Mouse (Mus musculus) ES-Bruce4 (cell line): ENCODE data around the gene Ltc4s. TPM values are rescaled to one million over a fixed set of nuclear protein-coding genes. Genes with fewer than 3 reads are reported as not detected.

ENCODE experiments used
- H3K27ac ChIP-seq: 2 replicates; pipeline ENCODE4 v1.5.1; 2012; ENCODE audit warnings: low read length, inconsistent platforms; ENCODE audit not compliant: insufficient read depth
- H3K27me3 ChIP-seq: 2 replicates; pipeline ENCODE4 v1.6.1; 2012; ENCODE audit warnings: mild to moderate bottlenecking, low read length, inconsistent platforms; ENCODE audit not compliant: control insufficient read depth, poor library complexity, insufficient read depth, severe bottlenecking
- H3K36me3 ChIP-seq: 2 replicates; pipeline ENCODE4 v1.6.1; 2012; ENCODE audit warnings: inconsistent platforms, mild to moderate bottlenecking, low read length, moderate library complexity; ENCODE audit not compliant: control insufficient read depth, poor library complexity, insufficient read depth, severe bottlenecking
- H3K4me1 ChIP-seq: one replicate; pipeline ENCODE4 v1.8.1; 2011; ENCODE audit warnings: low read length; ENCODE audit not compliant: control insufficient read depth, insufficient read depth
- H3K4me3 ChIP-seq: 2 replicates; pipeline ENCODE4 v1.5.1; 2011; ENCODE audit warnings: low read depth, mild to moderate bottlenecking, low read length
- H3K9ac ChIP-seq: 2 replicates; pipeline ENCODE4 v1.6.1; 2012; ENCODE audit warnings: low read depth, mild to moderate bottlenecking, inconsistent platforms; ENCODE audit not compliant: poor library complexity, severe bottlenecking
- H3K9me3 ChIP-seq: replicated peaks from 2 replicates; pipeline ENCODE4 v1.6.1; 2012; ENCODE audit warnings: mild to moderate bottlenecking, low read length, inconsistent platforms; ENCODE audit not compliant: control insufficient read depth, poor library complexity, insufficient read depth, severe bottlenecking
- CTCF ChIP-seq: IDR thresholded peaks from one replicate; pipeline ENCODE4 v1.8.1; 2011; ENCODE audit warnings: low read depth, low read length
- EP300 ChIP-seq: IDR thresholded peaks from 2 replicates; pipeline ENCODE4 v1.6.1; 2011; ENCODE audit warnings: low read depth, low read length; ENCODE audit not compliant: insufficient read depth
- POLR2A ChIP-seq: IDR thresholded peaks from one replicate; pipeline ENCODE4 v1.8.1; 2011; ENCODE audit warnings: low read length; ENCODE audit not compliant: insufficient read depth
- polyA plus RNA-seq: library from polyadenylated mRNA; stranded (reverse); fragments of >200 nt; gene quantifications from 2 replicates; pipeline ENCODE4 v1.2.4, GENCODE M21; 2011; ENCODE audit warnings: low read depth; ENCODE audit not compliant: missing spikeins, insufficient read depth, insufficient read length

Ltc4s gene
- polyA plus RNA-seq, 1 experiment = 2.7 TPM

DNA sequence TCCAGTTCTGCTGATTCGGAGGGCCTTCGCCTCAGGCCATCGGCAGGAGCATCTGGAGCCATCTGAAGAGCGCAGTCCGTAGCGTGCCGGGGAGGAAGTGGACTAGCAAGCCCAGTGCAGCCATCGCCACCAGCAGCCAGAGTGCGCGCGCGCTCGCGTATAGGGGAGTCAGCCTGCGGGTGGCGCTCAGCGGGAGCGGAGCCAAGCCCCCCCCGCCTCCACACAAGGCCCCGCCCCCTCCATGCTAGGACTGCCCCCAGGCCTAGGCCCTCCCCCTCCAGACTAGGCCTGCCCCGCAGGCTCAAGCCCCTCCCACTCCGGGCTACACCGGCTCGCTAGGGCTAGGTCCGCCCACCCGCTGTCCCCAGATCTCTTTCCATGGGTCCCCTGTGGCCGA is 1.9 kb downstream of the Ltc4s start:
- TF ChIP-seq POLR2A (no peak), CTCF (peak; percentile 38), EP300 (0 out of 2 replicates have a peak, but pooled peaks have one; percentile 3)
- Histone ChIP-seq H3K4me3 (peak overlapping the region; percentile 81), H3K4me1 (peaks cover 4% of the 10 kb centered on the region), H3K36me3 (no peaks in the 10 kb centered on the region), H3K9me3 (no peaks in the 10 kb centered on the region), H3K27me3 (no peaks in the 10 kb centered on the region), H3K9ac (peak overlapping the region; percentile 83), H3K27ac (no peak overlapping the region)

DNA sequence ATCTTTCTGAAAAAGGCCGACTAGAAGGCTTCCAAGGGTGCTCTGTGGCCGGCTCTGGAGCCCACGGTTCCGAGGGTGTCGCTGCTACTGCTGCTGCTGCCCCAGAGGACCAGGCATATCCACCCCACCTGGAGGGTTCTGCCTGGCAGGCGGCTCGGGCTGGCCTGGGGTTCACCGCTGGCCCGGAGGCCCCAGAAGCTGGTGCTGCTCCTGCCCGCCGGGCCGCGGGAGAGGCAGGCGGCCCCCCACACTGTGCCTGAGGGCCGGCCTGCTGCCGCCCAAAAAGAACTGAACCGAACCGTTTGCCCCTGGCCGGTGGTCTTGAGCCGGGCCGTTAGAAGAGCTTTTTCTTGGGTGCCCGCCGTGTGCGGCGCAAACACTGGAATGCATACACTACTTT is 3.8 kb downstream of the Ltc4s start:
- Histone ChIP-seq H3K9ac (peak overlapping the region; percentile 43; the same call in 1 of the 2 replicates), H3K27ac (no peak overlapping the region), H3K9me3 (no peaks in the 10 kb centered on the region), H3K27me3 (no peaks in the 10 kb centered on the region), H3K4me3 (peak overlapping the region; percentile 2; the same call in 1 of the 2 replicates), H3K36me3 (no peaks in the 10 kb centered on the region), H3K4me1 (peaks cover 6% of the 10 kb centered on the region)
- no peak for TF ChIP-seq POLR2A
- TF ChIP-seq CTCF = no peak
- no peak for TF ChIP-seq EP300

DNA sequence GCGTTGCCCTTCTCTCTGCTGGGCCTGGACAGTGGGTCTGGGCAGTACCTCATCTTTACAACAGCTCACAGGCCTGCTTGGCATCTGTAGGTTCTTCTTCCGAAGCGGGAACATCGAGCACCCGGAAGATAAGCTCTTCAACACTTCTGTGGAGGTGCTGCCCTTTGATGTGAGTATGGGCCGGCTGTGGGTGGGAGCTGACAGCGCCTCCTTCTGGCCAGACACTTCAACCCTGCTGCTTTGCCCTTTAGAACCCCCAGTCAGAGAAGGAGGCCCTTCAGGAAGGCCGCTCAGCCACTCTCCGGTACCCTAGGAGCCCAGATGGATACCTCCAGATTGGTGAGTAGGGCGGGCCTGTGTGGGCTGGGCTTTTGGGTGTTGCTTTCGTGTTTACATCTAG is 4.4 kb downstream of the Ltc4s start:
- H3K4me1 ChIP-seq = peaks cover 8% of the 10 kb centered on the region
- no peak overlapping the region for H3K27ac ChIP-seq
- no peak overlapping the region for H3K4me3 ChIP-seq
- no peaks in the 10 kb centered on the region for H3K9me3 ChIP-seq
- no peaks in the 10 kb centered on the region for H3K27me3 ChIP-seq
- no peaks in the 10 kb centered on the region for H3K36me3 ChIP-seq
- TF ChIP-seq CTCF = peak; percentile 58
- TF ChIP-seq POLR2A = no peak
- no peak overlapping the region for H3K9ac ChIP-seq

DNA sequence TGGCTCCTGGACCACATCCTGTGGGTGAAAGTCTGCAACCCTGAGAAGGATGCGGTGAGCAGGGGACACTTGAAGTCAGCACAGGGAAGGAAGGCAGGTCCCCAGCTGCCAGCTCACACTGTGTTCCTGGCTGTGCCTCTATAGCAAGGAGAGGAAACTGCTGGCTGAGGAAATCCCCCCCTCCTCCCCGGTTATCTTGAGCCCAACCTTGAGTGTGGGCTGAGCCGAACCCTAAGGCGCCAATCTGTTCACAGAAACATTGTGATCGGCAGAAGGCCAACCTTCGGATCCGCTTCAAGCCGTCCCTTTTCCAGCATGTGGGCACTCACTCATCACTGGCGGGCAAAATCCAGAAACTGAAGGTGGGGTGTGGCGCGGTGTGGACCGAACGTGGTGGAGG is 5.4 kb downstream of the Ltc4s start:
- Histone ChIP-seq H3K27me3 (no peaks in the 10 kb centered on the region), H3K9me3 (no peaks in the 10 kb centered on the region), H3K27ac (no peak overlapping the region), H3K36me3 (no peaks in the 10 kb centered on the region), H3K9ac (no peak overlapping the region), H3K4me3 (no peak overlapping the region), H3K4me1 (peaks cover 7% of the 10 kb centered on the region)
- TF ChIP-seq POLR2A (no peak), CTCF (no peak), EP300 (no peak)

DNA sequence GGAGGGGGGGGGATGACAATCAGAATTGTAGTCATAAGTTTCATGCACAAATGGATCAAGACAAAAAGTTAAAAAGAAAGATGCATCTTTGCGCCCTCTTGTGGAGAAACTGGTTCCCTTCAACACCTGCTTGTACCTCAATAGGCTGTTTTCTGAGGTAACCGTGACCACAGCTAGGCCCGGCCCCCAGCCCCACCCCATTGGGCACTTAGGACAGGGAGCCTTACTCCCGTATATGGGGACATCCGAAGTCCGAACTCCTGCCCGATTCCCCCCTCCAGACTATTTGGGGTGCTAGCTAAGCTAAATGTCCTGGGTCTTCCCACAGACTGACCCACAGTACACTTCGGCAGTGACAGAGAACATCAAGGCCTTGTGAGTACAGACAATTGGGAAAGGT is 7.0 kb downstream of the Ltc4s start:
- Histone ChIP-seq H3K4me1 (peaks cover 8% of the 10 kb centered on the region), H3K36me3 (no peaks in the 10 kb centered on the region), H3K27ac (no peak overlapping the region), H3K9ac (no peak overlapping the region), H3K27me3 (no peaks in the 10 kb centered on the region), H3K9me3 (no peaks in the 10 kb centered on the region), H3K4me3 (no peak overlapping the region)
- TF ChIP-seq POLR2A = no peak
- peak; percentile 33 for TF ChIP-seq CTCF

DNA sequence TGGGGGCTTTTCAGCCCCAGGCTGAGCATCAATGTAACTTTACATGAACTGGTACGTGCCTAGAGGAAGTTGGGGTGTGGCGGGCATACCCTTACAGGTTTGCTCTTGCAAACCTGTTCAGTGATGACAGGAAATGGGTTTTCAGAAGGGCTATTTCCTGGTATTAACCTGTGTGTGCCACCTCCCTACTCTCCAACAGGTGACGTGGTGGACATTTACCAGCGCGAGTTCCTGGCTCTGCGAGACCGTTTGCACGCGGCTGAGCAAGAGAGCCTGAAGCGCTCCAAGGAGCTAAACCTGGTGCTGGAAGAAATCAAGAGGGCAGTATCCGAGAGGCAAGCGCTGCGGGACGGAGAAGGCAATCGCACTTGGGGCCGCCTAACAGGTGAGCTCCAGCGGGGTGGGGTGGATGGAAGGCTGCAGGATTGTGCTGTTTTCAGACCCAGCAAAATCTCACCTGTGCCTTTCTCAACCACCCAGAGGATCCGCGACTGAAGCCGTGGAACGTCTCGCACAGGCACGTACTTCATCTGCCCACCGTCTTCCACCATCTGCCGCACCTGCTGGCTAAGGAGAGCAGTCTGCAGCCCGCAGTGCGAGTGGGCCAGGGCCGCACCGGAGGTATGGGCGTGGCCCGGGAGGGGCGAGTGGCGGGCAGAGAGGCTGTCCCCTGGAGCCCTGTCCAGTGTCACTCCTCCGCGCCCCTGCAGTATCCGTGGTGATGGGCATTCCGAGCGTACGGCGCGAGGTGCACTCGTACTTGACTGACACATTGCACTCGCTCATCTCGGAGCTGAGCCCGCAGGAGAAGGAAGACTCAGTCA is 7.7 kb downstream of the Ltc4s start:
- no peaks in the 10 kb centered on the region for H3K9me3 ChIP-seq
- H3K36me3 ChIP-seq = no peaks in the 10 kb centered on the region
- H3K4me1 ChIP-seq = peaks cover 8% of the 10 kb centered on the region
- peak overlapping the region; percentile 8 for H3K4me3 ChIP-seq
- TF ChIP-seq CTCF = no peak
- TF ChIP-seq EP300 = no peak
- no peak for TF ChIP-seq POLR2A
- no peak overlapping the region for H3K9ac ChIP-seq
- no peak overlapping the region for H3K27ac ChIP-seq
- no peaks in the 10 kb centered on the region for H3K27me3 ChIP-seq
